Mouse (Mus musculus) adipocyte (in vitro differentiated cells): Measurements from ENCODE around the gene Cyp2a4.
"Not testable (repeated sequence)": the region's sequence is repeated elsewhere in the genome, so short reads cannot be mapped to it uniquely, and the experiment has no call there.

ENCODE experiments used
- DNase-seq: peaks from one replicate; pipeline ENCODE4 v3.0.0-alpha.2; 2016; ENCODE audit warnings: low spot score

The Cyp2a4 gene

GRCm38 (mm10) chr7:26306926-26307325, at the start of gene Cyp2a4:
Gene Cyp2a4 (plus strand): TSS chr7:26307169.
- not testable (repeated sequence) for DNase-seq

- not testable (repeated sequence) for DNase-seq
Measured at GRCm38 (mm10) chr7:26260034-26260433, 46.9 kb upstream of the Cyp2a4 start, which contains the start of gene Vmn1r184. Gene Vmn1r184 (plus strand): TSS chr7:26260334.

DNA sequence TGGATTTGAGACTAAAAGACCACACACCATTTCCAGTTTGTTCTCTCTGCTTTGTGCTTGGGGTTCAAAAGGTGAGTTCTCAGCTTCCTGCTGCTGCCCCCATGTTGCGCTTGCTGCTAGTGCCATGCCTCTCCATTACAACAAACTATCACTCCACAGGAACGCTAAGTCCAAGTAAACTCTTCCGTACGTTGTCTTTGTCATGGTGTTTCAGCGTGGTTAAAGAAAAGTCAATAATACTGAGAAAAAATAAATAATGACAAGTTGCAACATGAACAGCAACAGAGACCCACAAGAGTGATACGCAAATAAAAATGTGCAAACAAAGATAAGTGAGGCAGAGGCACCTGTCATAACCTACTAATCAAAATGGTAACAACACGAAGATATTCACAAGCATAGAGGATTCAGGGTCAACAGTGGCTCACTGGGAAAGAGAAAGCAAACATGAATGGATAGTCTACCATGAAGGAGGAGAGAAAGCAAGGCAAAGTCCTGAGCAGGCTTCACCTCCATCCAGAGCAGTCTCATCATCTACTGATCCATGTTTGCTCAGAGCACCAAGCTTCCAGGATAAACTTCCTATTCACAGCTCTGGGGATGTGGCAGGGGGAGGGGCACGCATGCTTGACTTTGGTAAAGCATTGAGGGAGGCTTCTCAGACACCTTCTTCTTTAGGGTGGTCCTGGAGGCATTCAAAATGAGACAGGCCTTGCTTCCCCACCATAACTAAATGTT, 3.4 kb upstream of the Cyp2a4 start:
- DNase-seq, result not testable (repeated sequence)

- not testable (repeated sequence) for DNase-seq
Measured at GRCm38 (mm10) chr7:26311786-26312185, 4.8 kb downstream of the Cyp2a4 start.

GRCm38 (mm10) chr7:26315194-26315593, 8.2 kb downstream of the Cyp2a4 start:
- not testable (repeated sequence) for DNase-seq

DNA sequence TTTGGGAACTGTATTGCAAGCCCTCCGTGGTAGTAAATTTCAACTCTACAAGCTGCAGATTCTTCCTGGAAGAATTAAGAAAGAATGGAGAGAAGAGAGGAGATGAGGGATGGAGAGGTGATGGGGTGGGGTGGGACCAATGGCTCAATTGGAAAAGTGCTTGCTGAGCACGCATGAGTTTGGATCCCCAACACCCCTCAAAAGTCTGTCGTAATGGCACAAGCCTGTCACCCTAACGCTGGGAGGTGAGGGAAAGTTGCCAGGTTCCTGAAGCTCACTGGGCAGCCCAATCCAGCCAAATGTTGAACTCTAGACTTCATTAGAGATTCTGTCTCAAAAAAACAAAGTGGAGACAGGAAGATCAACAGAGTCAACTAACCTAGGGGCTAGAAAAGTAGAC, 8.8 kb downstream of the Cyp2a4 start:
- not testable (repeated sequence) for DNase-seq

DNA sequence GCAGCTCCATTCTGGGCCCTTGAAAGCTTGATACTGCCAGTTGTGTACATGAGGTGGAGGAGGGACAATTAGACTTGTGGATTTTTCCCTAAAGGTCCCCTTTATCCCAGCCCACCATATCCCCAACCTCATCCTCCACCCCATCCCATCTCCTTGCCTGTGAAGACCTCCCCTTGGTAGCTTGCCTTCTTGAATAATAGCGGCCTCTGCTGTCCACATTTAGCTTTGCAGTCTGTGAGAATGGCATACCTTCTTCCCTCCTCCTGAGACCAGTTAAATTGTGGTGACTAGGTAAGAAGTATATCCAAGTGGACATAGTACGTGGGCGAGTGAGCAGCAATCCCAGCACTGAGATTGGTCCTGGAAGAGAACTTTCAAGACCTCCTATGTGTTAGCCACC, 13.4 kb downstream of the Cyp2a4 start:
- not testable (repeated sequence) for DNase-seq

GRCm38 (mm10) chr7:26350177-26350576, 43.2 kb downstream of the Cyp2a4 start:
- DNase-seq, result not testable (repeated sequence)

DNA sequence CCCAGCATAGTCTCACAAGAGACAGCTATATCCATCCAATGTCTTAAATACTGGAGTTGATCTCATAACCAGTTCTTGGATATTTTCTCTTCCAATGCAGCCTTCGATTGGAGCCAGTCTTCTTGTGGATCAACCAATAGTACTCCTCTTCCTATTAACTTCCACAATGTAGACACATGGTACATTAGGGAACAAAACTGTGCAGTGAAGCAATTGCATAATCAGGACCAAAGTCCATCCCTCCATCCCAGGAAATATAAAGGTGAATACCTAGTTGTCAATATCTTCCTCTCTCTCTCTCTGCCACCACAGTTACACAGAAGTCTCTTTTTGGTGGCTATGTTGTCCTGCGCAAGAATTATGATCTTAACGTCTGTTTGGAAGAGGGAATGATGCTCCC, 45.3 kb downstream of the Cyp2a4 start:
- not testable (repeated sequence) for DNase-seq

- DNase-seq, result not testable (repeated sequence)
Measured at GRCm38 (mm10) chr7:26356719-26357118, 49.8 kb downstream of the Cyp2a4 start.
